Mouse (Mus musculus): ENCODE results near the gene Sh2b1.
A peak's percentile ranks its signal among the peaks of the same experiment; 100 is the strongest.
"Not testable (repeated sequence)": the region's sequence is repeated elsewhere in the genome, so short reads cannot be mapped to it uniquely, and the experiment has no call there.

The Sh2b1 gene

DNA sequence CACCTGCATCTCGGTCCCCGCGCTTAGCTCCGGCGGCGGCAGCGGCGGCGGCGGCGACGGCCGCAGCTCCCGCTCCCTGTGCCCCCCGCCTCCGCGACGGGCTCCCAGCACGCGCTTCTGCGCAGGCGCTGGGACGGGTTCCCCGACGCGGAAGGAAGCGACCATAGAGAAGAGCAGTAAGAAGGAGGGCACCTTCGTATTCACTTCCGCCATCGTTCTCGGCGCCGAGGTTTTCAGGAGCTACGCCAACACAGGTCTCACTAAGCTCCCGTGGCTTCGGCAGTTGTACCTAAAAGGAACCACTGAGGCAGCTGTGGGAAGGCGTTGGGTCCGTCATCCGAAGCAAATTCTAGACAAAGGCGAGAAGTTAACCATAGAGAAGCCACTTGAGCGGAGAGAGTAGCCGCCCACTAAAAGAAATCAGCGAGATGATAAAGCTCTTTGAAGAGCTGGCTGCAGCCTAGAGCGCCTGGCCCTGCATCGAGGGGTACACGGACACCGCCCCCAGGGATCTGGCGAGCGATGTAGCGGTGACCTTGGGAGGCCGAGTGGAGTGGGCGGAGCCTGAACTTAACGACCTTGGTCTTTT is at the start of gene Sh2b1:
TSS of gene Sh2b1 (minus strand) at position 432 of the 589 bp plus-strand sequence.
- peak; percentile 99 for DNase-seq

DNA sequence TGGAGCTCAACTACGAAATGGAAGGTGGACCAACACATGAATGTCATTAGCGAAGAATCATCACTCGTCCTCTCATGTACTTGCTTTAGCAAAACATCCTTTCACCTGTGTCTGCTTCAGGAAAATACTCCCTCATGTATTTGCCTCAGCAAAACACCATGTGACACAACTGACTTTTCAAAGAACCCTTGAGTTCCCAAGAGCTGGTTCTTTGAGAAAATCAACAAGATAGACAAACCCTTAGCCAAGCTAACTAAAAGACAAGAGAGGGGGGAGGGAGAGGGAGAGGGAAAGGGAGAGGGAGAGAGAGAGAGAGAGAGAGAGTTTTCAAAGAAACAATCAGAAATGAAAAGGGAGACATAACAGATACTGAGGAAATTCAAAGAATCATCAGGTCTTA is 48.1 kb upstream of the Sh2b1 start:
- DNase-seq, result no peak

DNA sequence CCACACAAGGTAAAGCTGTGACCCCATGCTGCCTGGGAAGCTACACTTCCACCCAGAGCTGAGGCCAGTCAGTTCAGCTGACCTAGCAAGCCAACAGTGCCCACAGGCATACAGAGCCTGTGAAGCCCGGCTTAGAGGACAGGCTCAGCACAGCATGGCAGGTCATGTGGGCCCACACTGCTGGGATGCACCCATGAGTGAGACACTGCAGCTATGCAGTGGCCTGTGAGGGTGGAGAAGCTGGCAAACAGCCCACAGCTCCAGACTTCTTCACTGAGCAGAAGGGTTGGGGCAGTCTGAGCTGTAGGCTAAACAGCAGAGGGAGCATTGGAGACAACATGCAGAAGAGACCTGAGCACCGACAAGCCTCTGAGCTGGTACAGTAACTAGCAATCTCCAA is 44.3 kb upstream of the Sh2b1 start:
- peak; percentile 83 for DNase-seq

DNA sequence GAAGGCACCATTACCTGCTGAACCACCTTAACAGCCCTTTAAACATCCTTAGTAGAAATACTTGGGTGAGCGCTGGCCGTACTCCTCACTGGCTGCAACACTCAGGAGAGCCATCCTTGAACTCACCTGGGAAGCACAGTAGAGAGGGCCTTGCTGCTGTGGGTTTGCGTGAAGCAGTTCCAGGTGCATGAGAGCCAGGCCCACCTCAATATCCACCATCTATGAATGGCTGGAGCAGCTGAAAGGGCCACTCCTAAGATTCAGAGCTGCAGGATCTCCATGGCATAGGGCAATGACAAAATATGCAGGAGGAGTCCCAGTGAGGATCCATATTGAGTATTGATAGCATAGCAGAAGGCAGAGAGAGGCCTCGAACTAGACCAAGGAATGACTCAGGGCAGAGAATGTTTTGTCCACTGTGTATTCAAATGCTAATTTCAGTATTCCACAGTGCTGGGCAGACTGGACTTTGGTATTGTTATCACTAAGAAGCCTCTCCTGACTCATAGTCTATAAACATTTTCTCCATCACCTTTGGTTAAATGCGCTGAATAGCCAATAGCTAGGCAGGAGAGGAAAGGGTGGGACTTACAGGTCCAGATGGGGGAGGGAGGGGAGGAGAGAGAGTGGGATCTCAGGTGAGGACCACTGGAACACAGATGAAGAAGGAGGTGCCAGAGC is 43.2 kb upstream of the Sh2b1 start:
- DNase-seq, result peak; percentile 27

DNA sequence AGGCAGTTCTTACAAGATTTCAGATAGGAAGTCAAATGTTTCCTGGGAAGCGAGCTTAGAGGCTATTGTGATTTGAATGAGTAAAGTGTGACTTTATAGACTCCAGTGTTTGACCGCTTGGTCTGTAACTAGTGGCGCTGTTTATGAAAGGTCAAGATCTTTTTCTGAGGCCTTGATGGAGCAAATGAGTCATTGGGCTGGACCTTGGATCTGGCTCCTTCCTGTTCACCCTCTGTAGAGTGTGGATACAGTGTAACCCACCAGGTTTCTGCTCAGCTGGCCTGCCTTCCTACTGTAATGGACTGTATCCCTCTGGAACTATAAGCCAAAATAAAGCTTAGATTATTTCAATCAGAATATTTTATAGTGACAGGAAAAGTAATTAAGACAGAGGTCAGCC is 36.1 kb upstream of the Sh2b1 start:
- DNase-seq, result peak; percentile 83

DNA sequence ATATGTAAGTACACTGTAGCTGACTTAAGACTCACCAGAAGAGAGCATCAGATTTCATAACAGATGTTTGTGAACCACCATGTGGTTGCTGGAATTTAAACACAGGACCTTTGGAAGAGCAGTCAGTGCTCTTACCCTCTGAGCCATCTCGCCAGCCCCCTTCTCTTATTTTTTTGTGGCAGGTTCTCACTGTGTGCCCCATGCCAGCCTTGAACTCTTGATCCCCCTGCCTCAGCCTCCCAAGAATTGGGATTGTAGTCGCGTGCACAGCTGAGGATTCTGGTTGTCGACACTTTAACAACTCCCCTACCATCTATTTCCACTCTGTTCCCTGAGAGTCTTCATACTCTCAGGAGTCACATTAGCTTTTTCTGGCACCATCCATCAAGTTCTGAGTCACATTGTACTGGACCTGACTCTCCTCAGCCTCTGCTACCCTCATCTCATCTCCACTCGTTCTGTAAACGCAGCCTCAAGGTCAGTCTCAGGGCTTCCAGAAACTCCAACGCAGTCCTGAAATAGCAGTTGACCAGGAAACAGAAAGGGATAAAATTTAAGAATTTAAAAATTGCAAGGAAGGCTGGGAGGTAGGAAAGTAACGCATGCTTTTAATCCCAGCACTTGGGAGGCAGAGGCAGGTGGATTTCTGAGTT is 32.0 kb upstream of the Sh2b1 start:
- peak; percentile 86 for DNase-seq

DNA sequence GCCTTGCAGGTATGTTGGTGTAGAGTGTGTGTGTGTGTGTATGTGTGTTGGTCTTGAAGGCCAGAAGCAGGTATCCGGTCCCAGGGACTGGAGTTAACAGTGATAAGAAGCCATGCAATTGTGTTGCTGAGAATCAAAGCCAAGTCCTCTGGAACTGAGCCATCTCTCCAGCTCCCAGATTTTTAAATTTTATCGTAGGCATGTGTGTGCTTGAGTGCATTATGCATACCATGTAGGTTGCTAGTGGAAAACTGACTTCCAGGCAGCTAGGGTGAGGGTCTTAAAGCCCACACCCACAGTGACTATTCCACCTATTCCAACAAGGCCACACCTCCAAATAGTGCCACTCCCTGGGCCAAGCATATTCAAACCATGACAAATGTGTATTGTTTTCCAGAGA is 29.7 kb upstream of the Sh2b1 start:
- DNase-seq, result peak; percentile 76

DNA sequence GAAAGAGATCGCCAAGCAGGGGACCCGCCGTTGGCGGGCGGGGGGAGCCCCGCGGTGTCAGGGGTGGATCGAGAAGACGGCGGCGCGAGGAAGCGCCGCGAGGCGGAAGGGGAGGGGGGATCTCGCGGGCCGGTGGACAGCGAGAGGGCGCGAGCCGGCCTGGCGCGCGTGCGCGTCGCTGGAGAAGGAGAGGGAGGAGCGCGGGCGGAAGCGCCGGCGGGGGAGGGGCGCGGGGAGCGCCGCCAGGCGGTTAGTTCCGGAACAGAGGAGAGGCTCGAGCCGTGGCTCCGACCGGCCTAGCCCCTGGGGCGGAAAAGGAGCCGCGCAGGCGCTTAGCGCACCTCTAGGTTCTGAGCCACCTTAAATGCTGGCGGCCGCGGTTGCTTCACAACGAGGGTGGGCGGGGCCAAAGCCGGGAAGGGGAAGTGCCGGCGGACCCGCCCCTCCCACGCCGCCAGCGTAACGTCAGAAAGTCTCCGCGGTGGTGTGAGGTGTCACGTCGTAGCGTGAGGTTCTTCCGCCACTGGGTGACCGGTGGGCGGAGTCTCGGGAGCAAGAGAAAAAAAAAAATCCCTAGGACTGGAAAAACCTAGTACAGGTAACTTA is 28.2 kb upstream of the Sh2b1 start, which contains the start of gene Atxn2l:
TSS of gene Atxn2l (minus strand) at position 165 of the 606 bp plus-strand sequence.
- peak; percentile 100 for DNase-seq

DNA sequence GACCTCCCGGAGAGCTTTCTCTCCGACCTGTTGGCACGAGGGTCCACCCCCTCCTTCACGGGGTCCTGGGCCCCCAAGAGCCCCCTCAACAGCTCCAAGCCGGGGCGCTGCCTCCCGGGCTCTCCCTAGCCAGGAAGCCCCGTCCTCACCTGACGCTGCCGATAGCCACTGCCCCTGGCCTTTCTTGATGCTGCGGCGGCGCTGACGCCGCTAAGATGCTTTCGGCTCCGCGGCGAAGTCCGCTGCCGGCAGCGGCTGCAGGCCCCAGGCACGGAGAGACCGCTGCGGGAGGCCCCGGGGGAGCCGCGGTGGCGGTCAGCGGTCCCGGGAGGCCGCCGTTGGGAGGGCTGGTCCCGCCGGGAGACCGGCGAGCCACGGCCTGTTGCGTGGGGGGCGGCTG is 27.5 kb upstream of the Sh2b1 start:
- DNase-seq, result no peak

DNA sequence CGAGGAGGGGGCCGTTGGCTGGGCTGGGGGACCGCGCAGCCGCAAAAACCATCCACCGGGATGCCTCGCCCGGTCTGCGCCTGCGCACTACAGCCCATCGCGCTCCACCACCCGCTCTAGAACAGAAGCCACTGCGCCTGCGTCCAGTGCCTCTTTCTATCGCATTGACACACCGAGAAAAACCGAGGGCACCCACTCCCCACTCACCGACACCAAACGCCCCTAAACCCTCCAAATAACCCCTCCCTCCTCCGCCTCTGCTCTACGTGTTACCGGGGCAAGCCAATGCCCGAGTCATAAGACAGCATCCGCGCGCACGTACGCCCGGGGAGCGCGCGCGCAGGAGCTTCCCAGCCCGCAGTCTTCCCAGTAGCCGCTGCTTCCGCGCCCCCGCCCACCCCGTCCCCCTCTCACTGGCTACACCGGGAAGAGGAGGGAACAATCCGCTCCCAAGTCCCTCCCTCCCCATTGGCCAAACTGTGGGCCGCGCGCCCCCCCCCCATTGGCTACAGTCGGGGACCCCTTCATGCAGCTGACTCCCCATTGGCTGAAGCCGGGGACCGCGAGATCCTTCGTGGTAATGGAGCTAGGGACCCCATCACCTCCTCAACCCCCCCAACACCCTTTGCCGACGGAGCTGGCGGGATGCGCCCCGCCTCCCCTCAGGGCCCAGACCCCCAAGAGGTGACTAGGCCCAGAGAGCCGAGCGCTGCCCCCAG is 27.0 kb upstream of the Sh2b1 start:
- peak; percentile 100 for DNase-seq

DNA sequence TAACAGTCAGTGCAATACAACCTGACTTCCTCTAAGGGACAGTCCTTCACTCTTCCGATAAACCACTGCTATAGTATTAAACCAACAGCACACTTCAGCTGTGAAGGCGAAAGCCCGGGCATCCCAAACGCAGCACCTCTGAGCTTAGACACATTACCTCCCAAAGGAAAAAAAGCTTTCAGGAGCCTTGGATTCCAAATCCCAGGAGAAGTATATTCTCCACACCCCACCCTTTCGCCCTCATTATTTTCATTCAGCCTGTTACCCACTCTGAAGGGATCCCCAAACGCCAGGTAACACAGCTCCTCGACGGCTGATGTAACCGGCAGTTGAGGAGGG is 26.4 kb upstream of the Sh2b1 start:
- DNase-seq, result no peak

DNA sequence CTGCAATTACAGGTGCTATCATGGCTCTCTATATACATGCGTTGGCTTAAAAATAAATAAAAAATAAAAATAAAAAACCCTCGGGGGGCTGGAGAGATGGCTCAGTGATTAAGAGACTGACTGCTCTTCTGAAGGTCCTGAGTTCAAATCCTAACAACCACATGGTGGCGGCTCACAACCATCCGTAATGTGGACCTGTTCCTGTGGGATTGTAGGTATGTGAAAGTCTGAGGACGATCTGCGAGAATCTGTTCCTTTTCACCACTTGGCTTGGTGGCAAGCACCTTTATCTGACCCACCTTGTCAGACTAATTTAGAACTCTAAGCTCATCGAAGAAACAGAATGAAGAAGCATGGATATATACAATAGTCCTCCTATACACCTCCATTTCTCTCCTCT is 24.2 kb upstream of the Sh2b1 start:
- DNase-seq, result peak; percentile 58

DNA sequence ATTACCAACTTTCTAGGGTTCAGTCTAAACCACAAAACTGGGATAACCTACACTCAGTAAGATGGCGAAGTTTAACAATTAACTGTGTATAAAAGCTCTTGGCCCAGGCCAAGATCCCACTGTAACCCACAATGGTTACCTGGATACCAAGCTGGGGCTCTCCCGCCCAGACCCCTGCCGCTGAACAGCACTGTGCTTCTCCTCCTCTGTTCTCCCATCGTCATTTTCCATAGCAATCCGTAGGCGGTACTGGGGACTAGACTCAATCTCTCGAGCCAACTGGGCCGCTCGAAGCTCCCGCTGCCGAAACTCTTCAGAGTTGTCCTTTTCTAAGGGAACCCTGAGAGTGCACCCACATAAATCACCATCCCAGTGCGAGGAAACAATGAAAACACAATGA is 22.7 kb upstream of the Sh2b1 start:
- peak; percentile 68 for DNase-seq

DNA sequence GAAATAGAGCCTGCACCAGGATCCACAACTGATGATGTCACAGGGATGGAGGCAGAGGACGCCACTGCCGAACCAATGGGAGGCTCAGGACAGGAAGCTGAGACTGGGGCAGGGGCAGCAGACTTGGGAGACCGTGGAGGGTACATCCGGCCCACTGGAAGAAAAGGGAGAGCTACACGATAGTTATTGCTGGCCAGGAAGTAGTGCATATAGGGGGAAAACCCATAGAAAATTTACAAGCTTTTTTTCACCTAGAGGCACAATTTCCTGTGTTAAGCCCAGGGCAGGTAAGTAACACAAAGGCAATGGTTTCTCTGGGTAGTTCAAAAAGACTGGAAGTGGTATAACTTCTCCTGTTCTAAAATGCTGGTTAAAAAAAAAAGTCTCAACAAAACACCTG is 21.3 kb upstream of the Sh2b1 start:
- no peak for DNase-seq

DNA sequence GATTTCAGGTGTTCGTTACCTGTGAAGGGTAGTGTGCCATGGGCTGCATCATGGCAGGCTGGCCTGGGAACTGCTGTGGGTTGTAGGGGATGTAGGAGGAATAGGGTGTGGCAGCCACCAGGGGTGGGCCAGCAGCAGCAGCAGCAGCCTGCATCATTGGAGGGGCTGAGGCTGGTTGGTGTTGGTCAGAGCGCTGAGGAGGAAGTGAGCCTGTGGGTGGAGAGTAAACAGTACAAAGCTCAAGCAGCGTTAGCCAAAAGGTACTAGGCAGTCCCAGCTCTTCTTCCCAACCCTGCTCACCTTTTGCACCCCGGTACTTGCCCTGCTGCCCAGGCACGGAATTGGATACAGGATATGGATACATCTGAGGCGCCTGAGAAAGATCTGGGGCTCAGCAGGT is 18.9 kb upstream of the Sh2b1 start:
- DNase-seq, result no peak

DNA sequence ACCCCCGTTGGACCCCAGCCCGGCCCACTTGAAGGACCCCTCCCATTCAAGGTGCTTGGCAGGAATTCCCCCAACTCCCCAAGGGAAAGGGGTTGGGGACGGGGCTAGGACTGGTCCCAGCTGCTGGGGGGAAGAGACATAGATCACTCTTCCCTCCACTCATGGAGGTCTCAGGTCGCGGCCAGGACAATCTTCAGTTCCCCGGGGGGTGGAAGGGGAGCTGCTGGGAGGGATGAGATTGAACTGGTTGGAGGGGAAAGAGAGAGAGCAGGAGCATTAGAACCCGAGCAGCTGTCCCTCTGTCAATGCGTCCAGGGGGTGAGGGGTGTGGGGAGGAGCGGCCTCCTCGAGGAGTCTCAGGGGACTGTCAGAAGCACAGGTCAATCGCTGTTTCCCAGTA is 16.7 kb upstream of the Sh2b1 start:
- DNase-seq, result no peak

DNA sequence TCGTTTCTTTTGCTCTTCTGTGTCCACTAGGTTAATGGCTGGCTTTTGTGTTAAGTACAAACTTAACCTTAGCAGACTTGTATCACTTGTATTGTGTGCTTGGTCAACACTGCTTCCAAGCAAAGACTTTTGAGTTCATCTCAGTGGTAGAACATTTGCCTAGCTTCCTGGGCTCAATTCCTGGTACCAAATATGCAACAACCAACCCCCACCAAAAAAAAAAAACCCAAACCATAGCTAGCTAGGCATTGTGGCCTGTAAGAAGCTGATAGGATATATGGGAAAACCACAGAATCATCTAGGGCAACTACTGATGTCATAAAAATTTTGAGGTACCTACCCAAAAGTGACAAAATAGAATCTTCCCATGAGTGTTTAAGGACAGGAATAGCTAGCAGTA is 15.8 kb upstream of the Sh2b1 start:
- no peak for DNase-seq

DNA sequence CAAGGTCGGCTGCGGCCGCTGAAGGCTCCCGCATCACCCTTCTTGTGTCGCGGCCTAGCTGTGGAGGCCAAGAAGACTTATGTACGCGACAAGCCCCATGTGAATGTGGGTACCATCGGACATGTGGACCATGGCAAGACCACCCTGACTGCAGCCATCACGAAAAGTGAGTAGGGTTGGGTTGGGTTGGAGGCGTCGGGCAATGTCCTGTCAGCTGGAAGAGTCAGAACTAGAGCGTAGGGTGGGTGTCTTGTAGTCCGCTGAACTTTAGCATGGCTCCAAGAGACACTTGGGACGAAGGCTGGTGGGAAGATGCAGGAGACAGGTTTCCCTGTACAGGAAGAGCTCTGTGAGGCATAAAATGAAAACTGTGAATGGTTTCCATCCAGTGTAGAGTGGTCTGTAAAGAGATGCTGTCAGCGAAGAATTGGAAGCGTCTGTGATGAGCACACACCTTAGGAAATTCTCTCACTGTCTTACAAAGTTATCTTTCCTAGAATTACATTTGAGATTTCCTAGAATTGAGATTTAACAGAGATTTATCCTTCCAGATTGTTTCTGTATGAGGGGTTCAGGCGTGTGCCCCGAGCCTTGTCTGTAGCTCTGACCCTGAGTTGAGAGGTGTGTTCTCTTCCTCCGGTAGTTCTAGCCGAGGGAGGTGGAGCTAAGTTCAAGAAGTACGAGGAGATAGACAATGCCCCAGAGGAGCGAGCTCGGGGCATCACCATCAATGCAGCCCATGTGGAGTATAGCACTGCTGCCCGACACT is 12.6 kb upstream of the Sh2b1 start:
- not testable (repeated sequence) for DNase-seq

DNA sequence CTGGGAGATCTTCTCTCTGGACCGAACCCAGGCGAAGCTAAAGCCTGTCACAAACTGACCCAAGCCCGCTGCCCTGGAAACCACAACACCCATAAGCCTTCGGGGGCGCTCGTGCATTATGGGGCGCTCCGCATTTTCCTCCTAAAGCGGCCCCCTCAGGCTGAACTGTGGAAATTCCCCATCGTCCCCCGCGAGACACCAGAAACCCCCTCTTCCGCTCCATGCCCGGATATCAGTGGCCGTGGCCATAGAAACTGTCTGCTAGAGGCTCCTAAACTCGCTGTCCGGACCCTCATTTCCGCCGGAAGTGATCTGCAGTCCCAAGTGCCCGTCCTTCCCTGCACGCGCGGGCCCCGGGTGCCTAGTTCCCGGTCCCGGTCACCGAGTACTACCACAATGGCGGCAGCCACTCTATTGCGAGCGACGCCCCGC is 11.8 kb upstream of the Sh2b1 start, which contains the start of gene Tufm:
TSS of gene Tufm (plus strand) at position 310 of the 432 bp plus-strand sequence.
- peak; percentile 100 for DNase-seq

DNA sequence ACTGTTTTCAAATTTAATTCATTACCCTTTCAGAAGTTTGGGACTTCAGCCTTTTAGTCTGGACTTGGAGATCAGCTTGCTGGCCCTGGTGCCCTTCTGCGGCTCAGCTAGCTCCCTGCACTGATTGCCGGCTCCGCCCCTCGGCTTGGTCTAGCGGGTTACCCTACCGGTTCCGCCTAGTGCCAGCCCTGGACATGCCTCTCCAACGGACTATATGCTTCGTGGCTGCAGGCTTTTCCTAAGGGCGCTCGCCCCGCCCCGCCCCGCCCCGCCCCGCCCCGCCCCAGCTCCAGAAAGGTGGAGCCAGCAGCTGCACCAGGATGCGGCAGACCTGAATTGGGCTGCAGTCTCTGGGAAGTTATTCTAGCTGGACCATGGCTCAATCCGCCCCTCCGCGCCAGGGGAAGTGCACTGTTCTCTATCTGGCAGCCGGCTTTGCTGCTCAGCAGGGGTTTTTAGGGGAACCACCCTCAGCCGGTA is 7.2 kb upstream of the Sh2b1 start:
- DNase-seq, result peak; percentile 98

DNA sequence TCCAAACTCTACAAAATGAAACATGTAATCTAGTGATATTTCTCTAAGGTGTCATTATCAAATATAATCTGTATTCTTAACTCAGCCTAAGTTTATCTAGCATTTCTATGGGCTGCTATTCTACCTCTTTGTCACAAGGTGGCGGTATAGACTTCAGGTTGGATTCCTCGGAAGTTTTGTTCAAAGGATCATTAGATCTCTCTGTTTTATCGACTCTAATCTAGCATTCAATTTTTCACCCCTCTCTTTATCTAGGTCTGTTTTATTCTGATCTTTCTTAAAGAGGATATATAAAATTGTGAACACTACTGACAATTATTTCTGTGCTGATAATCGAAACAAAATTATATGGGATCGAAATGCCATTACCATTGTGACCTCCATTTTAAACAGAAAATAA is 6.5 kb upstream of the Sh2b1 start:
- DNase-seq, result no peak

DNA sequence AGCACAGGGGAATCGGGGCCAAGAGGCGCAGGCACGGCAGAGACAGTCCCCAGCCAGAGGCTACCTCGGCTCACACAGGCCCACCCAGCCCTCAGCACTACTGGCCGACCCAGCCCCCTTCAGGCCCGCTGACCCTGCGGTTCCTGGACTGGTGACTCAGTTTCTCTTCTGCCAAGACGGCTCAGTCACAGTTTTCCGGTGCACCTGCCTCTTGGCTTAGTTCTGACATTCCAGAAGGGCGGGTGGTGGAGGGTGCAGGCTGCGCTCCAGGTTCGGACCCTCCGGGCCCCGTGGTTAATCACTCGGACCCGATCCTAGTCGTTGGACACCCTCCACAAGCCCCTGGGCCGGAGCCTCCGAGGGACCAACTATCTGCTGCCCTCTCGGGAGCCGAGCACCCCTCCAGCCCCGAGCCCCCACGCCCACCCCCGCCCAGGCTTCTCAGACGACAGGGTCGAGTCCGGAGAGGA is 703 bp downstream of the Sh2b1 start:
- DNase-seq, result no peak

Measured in heart, adult 11 months (tissue).